Mouse (Mus musculus) forebrain, embryonic 14.5 days (tissue): Measurements from ENCODE around the gene Slc24a5. TPM values are rescaled to one million over a fixed set of nuclear protein-coding genes. Genes with fewer than 3 reads are reported as not detected.
"Not testable (repeated sequence)": the region's sequence is repeated elsewhere in the genome, so short reads cannot be mapped to it uniquely, and the experiment has no call there.

Experiments
- ATAC-seq: fragments of 200-750 bp; cut with Nextera tagmentation; 2 replicates; pipeline ENCODE4 v1.8.0; 2017; ENCODE audit warnings: mild to moderate bottlenecking, moderate library complexity
- DNase-seq: peaks from one replicate; pipeline ENCODE4 v3.0.0-alpha.2; 2015; ENCODE audit warnings: low spot score
- H3K27ac ChIP-seq: fragments of 300-500 bp; sonication (generic); 2 replicates; pipeline ENCODE4 v1.5.1; 2014; ENCODE audit warnings: low read depth, mild to moderate bottlenecking, control low read depth, low read length, moderate library complexity
- H3K27me3 ChIP-seq: fragments of 300-500 bp; sonication (generic); replicated peaks from 2 replicates; pipeline ENCODE4 v1.6.1; 2014; ENCODE audit warnings: low read length, control low read depth, mixed read lengths; ENCODE audit not compliant: control insufficient read depth, insufficient read depth
- H3K36me3 ChIP-seq: fragments of 300-500 bp; sonication (generic); 2 replicates; pipeline ENCODE4 v1.6.1; 2014; ENCODE audit warnings: low read length, control low read depth; ENCODE audit not compliant: control insufficient read depth, insufficient read depth
- H3K4me1 ChIP-seq: fragments of 300-500 bp; sonication (generic); 2 replicates; pipeline ENCODE4 v1.6.1; 2014; ENCODE audit warnings: antibody characterized with exemption, low read length, control low read depth; ENCODE audit not compliant: control insufficient read depth, insufficient read depth
- H3K4me2 ChIP-seq: fragments of 300-500 bp; sonication (generic); 2 replicates; pipeline ENCODE4 v1.6.1; 2014; ENCODE audit warnings: mild to moderate bottlenecking, control low read depth, low read length
- H3K4me3 ChIP-seq: fragments of 300-500 bp; sonication (generic); 2 replicates; pipeline ENCODE4 v1.5.1; 2014; ENCODE audit warnings: low read depth, low read length, control low read depth
- H3K9ac ChIP-seq: fragments of 300-500 bp; sonication (generic); 2 replicates; pipeline ENCODE4 v1.6.1; 2014; ENCODE audit warnings: mild to moderate bottlenecking, low read length, control low read depth, moderate library complexity
- H3K9me3 ChIP-seq: fragments of 300-500 bp; sonication (generic); replicated peaks from 2 replicates; pipeline ENCODE4 v1.6.1; 2016; ENCODE audit warnings: low read length, control low read depth, mixed read lengths; ENCODE audit not compliant: control insufficient read depth
- WGBS: fragments of 180-500 bp; shearing (Covaris S2); extraction: QIAGEN DNeasy Blood & Tissue Kit; methylation state at CpG from one replicate; pipeline ENCODE4 v1.1.7; 2014; 5-methylcytosine and 5-hydroxymethylcytosine counted together
- polyA plus RNA-seq: library from polyadenylated mRNA; unstranded; fragments of >200 nt; fragmentation: Nextera tagmentation; extraction: Ambion mirVana; gene quantifications from 2 replicates; pipeline ENCODE4 v1.2.1, GENCODE M21; 2014

Slc24a5 gene
- polyA plus RNA-seq, 1 experiment from 2014 or later: 3.6 TPM

GRCm38 (mm10) chr2:125092123-125092522 lies 24.2 kb downstream of the Slc24a5 start:
- H3K9ac ChIP-seq, H3K27me3 ChIP-seq, H3K9me3 ChIP-seq, ATAC-seq, H3K4me1 ChIP-seq, H3K4me2 ChIP-seq, DNase-seq, H3K4me3 ChIP-seq, H3K27ac ChIP-seq: not testable (repeated sequence)
- WGBS: 98% methylated on average over 3 of the region's 3 CpGs
- peaks cover 55% of the 10 kb centered on the region for H3K36me3 ChIP-seq

DNA sequence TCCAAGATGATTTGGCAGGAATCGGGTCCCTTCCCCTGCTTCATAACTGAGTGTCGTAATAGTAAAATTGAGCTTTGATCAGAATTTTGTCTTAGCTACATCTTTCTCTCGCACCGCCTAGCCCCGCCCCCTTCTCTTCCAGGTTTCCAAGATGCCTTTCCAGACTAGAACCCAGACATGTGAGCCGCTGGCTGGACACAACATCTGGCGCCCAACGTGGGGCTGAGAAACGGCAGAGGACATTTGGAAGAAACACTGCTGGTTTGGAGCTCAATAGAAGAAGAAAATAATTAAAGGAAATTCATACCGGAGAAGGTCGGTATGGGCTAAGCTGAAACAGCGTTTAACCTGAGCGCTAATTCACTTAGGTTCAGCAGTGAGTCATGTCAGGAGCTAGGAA lies 36.6 kb downstream of the Slc24a5 start:
- not testable (repeated sequence) for H3K4me3 ChIP-seq, H3K4me1 ChIP-seq, H3K27me3 ChIP-seq, H3K4me2 ChIP-seq, DNase-seq, H3K9ac ChIP-seq, H3K27ac ChIP-seq, ATAC-seq, H3K9me3 ChIP-seq
- peaks cover 58% of the 10 kb centered on the region for H3K36me3 ChIP-seq
- 98% methylated on average over 13 of the region's 13 CpGs for WGBS

GRCm38 (mm10) chr2:125106536-125106935 lies 38.6 kb downstream of the Slc24a5 start:
- not testable (repeated sequence) for H3K9me3 ChIP-seq, H3K27ac ChIP-seq, DNase-seq, H3K4me3 ChIP-seq, H3K9ac ChIP-seq, H3K4me1 ChIP-seq, ATAC-seq, H3K27me3 ChIP-seq, H3K4me2 ChIP-seq
- 64% methylated on average over 4 of the region's 4 CpGs for WGBS
- H3K36me3 ChIP-seq: peaks cover 44% of the 10 kb centered on the region

DNA sequence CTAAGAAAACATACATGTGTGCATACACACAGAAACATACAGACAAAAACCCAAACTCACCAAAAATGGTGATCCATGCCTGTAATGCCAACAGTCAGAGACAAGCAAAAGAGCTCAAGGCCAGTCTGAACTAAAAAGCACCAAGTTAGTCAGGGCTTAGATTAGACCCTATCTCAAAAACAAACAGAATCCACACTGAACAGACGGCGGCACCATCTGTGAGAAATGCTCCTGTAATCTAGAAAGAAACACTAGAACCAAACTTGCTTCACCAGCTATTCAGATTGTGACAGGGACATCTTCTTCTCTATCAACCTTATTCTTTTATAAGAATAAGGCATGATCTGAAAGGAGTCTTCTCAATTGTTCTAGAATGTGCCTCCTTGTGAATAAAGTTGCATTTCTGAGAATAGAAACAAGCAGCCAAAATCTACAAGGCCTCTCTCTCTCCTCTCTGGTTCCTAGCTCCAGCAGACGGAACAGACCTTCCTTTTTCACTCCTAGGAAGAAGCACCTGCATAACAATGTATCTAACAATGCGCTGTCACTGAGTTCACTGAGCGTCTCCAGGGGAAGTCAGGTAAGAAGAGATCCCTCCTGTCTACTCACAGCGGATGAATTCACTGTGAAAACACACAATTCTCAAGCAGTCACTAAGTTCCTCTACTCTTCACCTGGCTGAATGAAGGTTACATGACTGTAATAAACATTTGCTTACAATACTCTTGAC lies 51.6 kb downstream of the Slc24a5 start:
- H3K27ac ChIP-seq: no peak overlapping the region
- 81% methylated on average over 6 of the region's 6 CpGs for WGBS

GRCm38 (mm10) chr2:125122288-125122623 lies 54.3 kb downstream of the Slc24a5 start:
- Histone ChIP-seq H3K27ac (peak overlapping the region; percentile 95; the same call in 1 of the 2 replicates), H3K27me3 (no peaks in the 10 kb centered on the region), H3K4me1 (peaks cover 16% of the 10 kb centered on the region), H3K36me3 (no peaks in the 10 kb centered on the region), H3K4me2 (peak overlapping the region; percentile 85), H3K4me3 (peak overlapping the region; percentile 80), H3K9me3 (no peaks in the 10 kb centered on the region), H3K9ac (peak overlapping the region; percentile 98)
- 4% methylated on average over 4 of the region's 4 CpGs for WGBS
- ATAC-seq: peak; percentile 21; the same call in 1 of the 2 replicates
- DNase-seq: peak; percentile 62

More for the DNA sequence above, 51.6 kb downstream of the Slc24a5 start:
- Histone ChIP-seq H3K27me3 (no peaks in the 10 kb centered on the region), H3K4me2 (no peak overlapping the region), H3K36me3 (peaks cover 17% of the 10 kb centered on the region), H3K9me3 (no peaks in the 10 kb centered on the region), H3K4me3 (no peak overlapping the region), H3K9ac (no peak overlapping the region), H3K4me1 (peaks cover 16% of the 10 kb centered on the region)
- ATAC-seq (no peak), DNase-seq (no peak)

GRCm38 (mm10) chr2:125122624-125123476 lies 54.9 kb downstream of the Slc24a5 start:
- Histone ChIP-seq H3K4me3 (peak overlapping the region; percentile 80), H3K27ac (peak overlapping the region; percentile 95), H3K9me3 (no peaks in the 10 kb centered on the region), H3K4me1 (peaks cover 16% of the 10 kb centered on the region), H3K36me3 (no peaks in the 10 kb centered on the region), H3K9ac (peak overlapping the region; percentile 98), H3K27me3 (no peaks in the 10 kb centered on the region), H3K4me2 (peak overlapping the region; percentile 85)
- ATAC-seq (peak; percentile 76), DNase-seq (peak; percentile 63)
- under 1% methylated on average over 47 of the region's 59 CpGs for WGBS

DNA sequence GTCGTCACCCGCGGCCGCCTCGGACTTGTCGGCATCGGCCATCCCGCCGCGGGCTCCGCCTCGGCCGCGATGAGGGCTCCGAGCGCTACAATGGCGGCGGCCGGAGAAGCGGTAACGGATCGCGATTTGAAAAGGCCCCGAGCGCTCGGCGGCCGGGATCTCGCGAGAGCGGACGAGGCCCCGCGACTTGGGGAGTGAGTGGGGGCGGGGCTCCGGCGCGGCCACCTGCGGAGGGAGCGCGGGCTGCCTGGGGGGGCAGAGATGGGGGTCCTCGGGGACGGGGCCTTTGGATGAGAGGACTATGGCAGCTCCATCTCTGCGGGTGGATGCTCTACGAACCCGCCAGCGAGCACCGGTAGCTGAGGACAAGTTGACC lies 55.5 kb downstream of the Slc24a5 start, which contains the start of gene Myef2:
Gene Myef2 (minus strand): TSS at position 185 of the 376 bp plus-strand sequence.
- Histone ChIP-seq H3K9ac (peak within 1 kb of the TSS; percentile 98), H3K9me3 (no peaks in the 10 kb centered on the region), H3K4me1 (peaks cover 16% of the 10 kb centered on the region), H3K36me3 (no peaks in the 10 kb centered on the region), H3K27me3 (no peaks in the 10 kb centered on the region), H3K27ac (peak within 1 kb of the TSS; percentile 95), H3K4me2 (peak within 1 kb of the TSS; percentile 85), H3K4me3 (peak within 1 kb of the TSS; percentile 80)
- ATAC-seq: peak; percentile 88
- peak; percentile 91 for DNase-seq
- 0% methylated on average over 27 of the region's 48 CpGs for WGBS

GRCm38 (mm10) chr2:125125824-125126223 lies 57.9 kb downstream of the Slc24a5 start:
- no peaks in the 10 kb centered on the region for H3K9me3 ChIP-seq
- no peak for DNase-seq
- 45% methylated on average over 4 of the region's 4 CpGs for WGBS
- H3K4me2 ChIP-seq: no peak overlapping the region
- no peak overlapping the region for H3K27ac ChIP-seq
- H3K27me3 ChIP-seq: no peaks in the 10 kb centered on the region
- no peak for ATAC-seq
- no peak overlapping the region for H3K9ac ChIP-seq
- H3K36me3 ChIP-seq: no peaks in the 10 kb centered on the region
- H3K4me3 ChIP-seq: no peak overlapping the region
- H3K4me1 ChIP-seq: peaks cover 12% of the 10 kb centered on the region
